8 mouse cellular contexts compared by ENCODE assay signal in the genomic region with DNA sequence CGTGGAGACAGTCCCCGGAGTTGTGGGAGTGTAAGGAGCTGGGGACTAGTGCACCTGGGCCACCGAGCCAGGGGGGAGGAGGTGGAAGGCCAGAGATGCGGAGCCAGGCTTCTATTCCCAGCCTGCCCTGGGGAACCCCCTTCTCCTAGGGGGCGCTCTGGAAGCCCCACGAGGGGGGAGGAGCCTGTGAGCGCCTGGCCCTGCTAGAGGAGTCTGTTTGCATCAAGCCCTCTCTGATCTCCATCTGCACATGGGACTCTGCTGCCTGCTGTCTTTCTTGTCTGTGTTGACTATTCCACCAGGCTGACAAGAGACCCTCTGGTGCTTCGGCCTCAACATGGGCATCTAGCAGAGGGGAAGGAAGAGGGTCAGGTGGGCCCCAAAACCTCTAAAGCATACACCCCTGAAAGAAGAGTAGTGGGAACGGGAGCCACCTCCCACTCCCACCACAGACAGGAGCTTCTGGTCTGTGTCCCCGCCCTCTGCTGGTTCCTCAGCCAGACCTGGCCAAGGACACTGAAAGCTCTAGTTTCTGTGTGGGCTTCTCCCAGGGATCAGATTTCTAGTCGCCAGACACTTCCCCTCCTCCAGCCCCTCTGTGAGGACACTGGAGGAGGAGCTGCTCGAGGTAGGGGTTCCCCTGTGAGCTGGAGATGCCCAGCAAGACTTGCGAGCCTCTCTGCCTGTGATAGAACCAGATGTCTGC. TPM values are rescaled to one million over a fixed set of nuclear protein-coding genes. Genes with fewer than 3 reads are reported as not detected.
DNase-seq lines count a peak whose midpoint lies in the region; ATAC-seq and TF ChIP-seq lines count a peak whose summit lies in the region.

No protein-coding gene starts in this region.

- in situ Hi-C loops in ES-E14 (cut with MboI; ENCODE audit: low sequenced_read_pairs in 2 of 2, unreplicated experiment in 2 of 2) = no loop called here

- no peak overlapping the region for H3K4me3 ChIP-seq in heart, adult 2 months
- peak overlapping the region; percentile 18 to 92 for H3K4me3 ChIP-seq in ES-E14 (ENCODE audit: insufficient read depth in 1 of 2, low read depth in 1 of 2, low read length in 2 of 2, poor library complexity in 1 of 2, severe bottlenecking in 1 of 2)
- peak overlapping the region; percentile 93 for H3K4me3 ChIP-seq in hindbrain, postnatal 0 days (ENCODE audit: low read length)
- H3K4me3 ChIP-seq in midbrain, embryonic 13.5 days (replicated peaks) = peak overlapping the region; percentile 95

- ATAC-seq in hindbrain, postnatal 0 days = no peak
- no peak for ATAC-seq in midbrain, embryonic 13.5 days

- H3K9me3 ChIP-seq in ES-E14 (ENCODE audit: control insufficient read depth, insufficient read depth, low read depth, low read length) = no peaks in the 10 kb centered on the region
- H3K9me3 ChIP-seq in hindbrain, postnatal 0 days (ENCODE audit: low read length) = no peaks in the 10 kb centered on the region
- H3K9me3 ChIP-seq in midbrain, embryonic 13.5 days = no peaks in the 10 kb centered on the region

- no peaks in the 10 kb centered on the region for H3K79me2 ChIP-seq in heart, adult 2 months (replicated peaks; ENCODE audit: control insufficient read depth, insufficient read depth, low read length)

- peak overlapping the region; percentile 69 for H3K4me2 ChIP-seq in hindbrain, postnatal 0 days (ENCODE audit: low read depth, low read length)
- H3K4me2 ChIP-seq in midbrain, embryonic 13.5 days (replicated peaks) = peak overlapping the region; percentile 78

- H3K4me1 ChIP-seq in heart, adult 2 months (ENCODE audit: control insufficient read depth, insufficient read depth, low read length) = no peaks in the 10 kb centered on the region; the same call in 1 of the 2 replicates
- peaks cover 5 to 14% of the 10 kb centered on the region in 2 experiments; a peak in 3 of 4 replicates for H3K4me1 ChIP-seq in ES-E14 (ENCODE audit: control insufficient read depth in 2 of 2, insufficient read depth in 2 of 2, low read length in 2 of 2, poor library complexity in 1 of 2)
- H3K4me1 ChIP-seq in hindbrain, postnatal 0 days (ENCODE audit: insufficient read depth, low read length) = peaks cover 9% of the 10 kb centered on the region
- H3K4me1 ChIP-seq in midbrain, embryonic 13.5 days (replicated peaks) = peaks cover 63% of the 10 kb centered on the region

- no peak overlapping the region for H3K9ac ChIP-seq in heart, adult 2 months (ENCODE audit: low read depth, low read length)
- peak overlapping the region; percentile 26; the same call in 1 of the 2 replicates for H3K9ac ChIP-seq in ES-E14 (ENCODE audit: insufficient read depth, low read depth, low read length, poor library complexity, severe bottlenecking)
- peak overlapping the region; percentile 37 for H3K9ac ChIP-seq in hindbrain, postnatal 0 days (replicated peaks; ENCODE audit: low read length)
- peak overlapping the region; percentile 99 for H3K9ac ChIP-seq in midbrain, embryonic 13.5 days (replicated peaks)

- intact Hi-C loops in heart, adult 2 months (cut with DNase I) = no loop called here
- intact Hi-C loops in gastrocnemius, postnatal 36 days (cut with DNase I) = no loop called here

- DNase-seq in heart, adult 2 months = peak in 1 of 2 experiments; percentile 28
- no peak for DNase-seq in heart, adult 8-10 months (ENCODE audit: low spot score)
- DNase-seq in ES-E14 (ENCODE audit: low read depth, low spot score) = no peak
- peak; percentile 78 for DNase-seq in embryo, embryonic 10.5 days (ENCODE audit: low spot score)
- peak; percentile 39 for DNase-seq in hindbrain, postnatal 0 days (ENCODE audit: low spot score)
- peak; percentile 71 for DNase-seq in thymus, postnatal 14 days
- DNase-seq in gastrocnemius, postnatal 36 days = no peak

- H3K27me3 ChIP-seq in heart, adult 2 months (ENCODE audit: control insufficient read depth, insufficient read depth, low read length) = no peaks in the 10 kb centered on the region
- H3K27me3 ChIP-seq in hindbrain, postnatal 0 days (ENCODE audit: insufficient read depth, low read length) = no peaks in the 10 kb centered on the region
- no peaks in the 10 kb centered on the region for H3K27me3 ChIP-seq in midbrain, embryonic 13.5 days

- no peak for TF ChIP-seq EP300 in heart, adult 2 months (IDR thresholded peaks at IDR 0.05; ENCODE audit: insufficient read depth, low read depth, low read length)

- WGBS in heart, adult 2 months = 43% methylated on average over 13 of the region's 13 CpGs
- 18% methylated on average over 11 of the region's 13 CpGs for WGBS in hindbrain, postnatal 0 days
- 12% methylated on average over 13 of the region's 13 CpGs for WGBS in midbrain, embryonic 13.5 days

- no peak overlapping the region for H3K27ac ChIP-seq in heart, adult 2 months
- peak overlapping the region; percentile 23 for H3K27ac ChIP-seq in ES-E14 (ENCODE audit: insufficient read depth, low read depth, low read length, poor library complexity, severe bottlenecking)
- H3K27ac ChIP-seq in hindbrain, postnatal 0 days = 0 out of 2 replicates have a peak overlapping the region, but pooled peaks have one; percentile 45
- peak overlapping the region; percentile 35; the same call in 1 of the 2 replicates for H3K27ac ChIP-seq in midbrain, embryonic 13.5 days

- TF ChIP-seq POLR2A in heart, adult 2 months (IDR thresholded peaks at IDR 0.05; ENCODE audit: insufficient read depth, low read depth, low read length) = no peak

- TF ChIP-seq CTCF in heart, adult 2 months (IDR thresholded peaks at IDR 0.05) = peak; percentile 23
- TF ChIP-seq CTCF in hindbrain, postnatal 0 days (IDR thresholded peaks at IDR 0.05; ENCODE audit: low read depth) = no peak

- no peaks in the 10 kb centered on the region for H3K36me3 ChIP-seq in heart, adult 2 months (ENCODE audit: control insufficient read depth, insufficient read depth, low read length)
- peaks cover 14% of the 10 kb centered on the region for H3K36me3 ChIP-seq in ES-E14 (ENCODE audit: control insufficient read depth, insufficient read depth, low read length, poor library complexity, severe bottlenecking)
- no peaks in the 10 kb centered on the region for H3K36me3 ChIP-seq in hindbrain, postnatal 0 days (ENCODE audit: insufficient read depth, low read length)
- H3K36me3 ChIP-seq in midbrain, embryonic 13.5 days = peaks cover 13% of the 10 kb centered on the region; the same call in 1 of the 2 replicates

TF ChIP-seq in ES-E14, 5 proteins besides CTCF, POLR2A, EP300 and RAD21:
- TF ChIP-seq ZNF384 (IDR thresholded peaks at IDR 0.05; ENCODE audit: low read depth, low read length) (no peak), MAFK (IDR thresholded peaks at IDR 0.05; ENCODE audit: insufficient read depth, low read depth, low read length) (no peak), CHD2 (IDR thresholded peaks at IDR 0.05; ENCODE audit: low read depth, low read length) (no peak), HCFC1 (IDR thresholded peaks at IDR 0.05; ENCODE audit: borderline replicate concordance, insufficient read depth, low read length) (no peak), ZC3H11A (IDR thresholded peaks at IDR 0.05; ENCODE audit: borderline replicate concordance, low read depth, low read length) (no peak)

RNA-seq across cellular contexts. Expression of a gene that starts 3.2 kb away (rescaled TPM):
- 10 to 100 TPM; 11.3 to 12.9 TPM for total RNA-seq in heart, adult 2 months (2021)
- polyA plus RNA-seq in heart, adult 2 months (2012; rRNA removed) = 33.8 and 45.8 TPM in 2 replicates
- total RNA-seq in heart, adult 8-10 months (2022) = 10 to 100 TPM; 10.8 to 17.6 (median 14.2) TPM
- total RNA-seq in ES-E14 (2012; rRNA removed) = 119 and 213 TPM in 2 replicates
- total RNA-seq in hindbrain, postnatal 0 days (2014; rRNA removed) = 393 and 469 TPM in 2 replicates
- 54.2 and 54.6 TPM in 2 replicates for polyA plus RNA-seq in hindbrain, postnatal 0 days (2015; fragmentation: Nextera tagmentation; extraction: Ambion mirVana)
- 45.1 and 46.1 TPM in 2 replicates for polyA plus RNA-seq in midbrain, embryonic 13.5 days (2015; fragmentation: Nextera tagmentation; extraction: Ambion mirVana)
- 10 to 100 TPM; 20.8 to 26.0 TPM for total RNA-seq in gastrocnemius, postnatal 36 days (2021)

RNA-seq across cellular contexts. Expression of a gene that starts 51.9 kb away (rescaled TPM):
- 1 to 10 TPM; 1.3 to 1.7 TPM for total RNA-seq in heart, adult 2 months (2021)
- 1.9 and 2.8 TPM in 2 replicates for polyA plus RNA-seq in heart, adult 2 months (2012; rRNA removed)
- 1 to 10 TPM; 1.3 to 2.5 (median 1.9) TPM for total RNA-seq in heart, adult 8-10 months (2022)
- total RNA-seq in ES-E14 (2012; rRNA removed) = 1.8 and 3.1 TPM in 2 replicates
- 0.40 and 1.7 TPM in 2 replicates for total RNA-seq in hindbrain, postnatal 0 days (2014; rRNA removed)
- polyA plus RNA-seq in hindbrain, postnatal 0 days (2015; fragmentation: Nextera tagmentation; extraction: Ambion mirVana) = 0.43 and 0.56 TPM in 2 replicates
- 0.70 and 0.94 TPM in 2 replicates for polyA plus RNA-seq in midbrain, embryonic 13.5 days (2015; fragmentation: Nextera tagmentation; extraction: Ambion mirVana)
- total RNA-seq in gastrocnemius, postnatal 36 days (2021) = under 1 TPM; 0.27 to 0.56 TPM

RNA-seq across cellular contexts. Expression of a gene that starts 52.2 kb away (rescaled TPM):
- total RNA-seq in heart, adult 2 months (2021) = 1 to 10 TPM; 1.7 to 1.8 TPM
- 2.2 and 3.7 TPM in 2 replicates for polyA plus RNA-seq in heart, adult 2 months (2012; rRNA removed)
- 1 to 10 TPM in 3 of 4 experiments, under 1 TPM in 1; 0.81 to 2.4 (median 1.7) TPM for total RNA-seq in heart, adult 8-10 months (2022)
- total RNA-seq in ES-E14 (2012; rRNA removed) = 30.3 and 43.3 TPM in 2 replicates
- total RNA-seq in hindbrain, postnatal 0 days (2014; rRNA removed) = 4.7 and 5.6 TPM in 2 replicates
- polyA plus RNA-seq in hindbrain, postnatal 0 days (2015; fragmentation: Nextera tagmentation; extraction: Ambion mirVana) = 8.3 and 10.6 TPM in 2 replicates
- 25.0 and 25.7 TPM in 2 replicates for polyA plus RNA-seq in midbrain, embryonic 13.5 days (2015; fragmentation: Nextera tagmentation; extraction: Ambion mirVana)
- total RNA-seq in gastrocnemius, postnatal 36 days (2021) = under 1 TPM; 0.42 to 0.71 TPM

Comparison
In these comparisons a context has a peak if more than half of its experiments do, and no peak if none do; other contexts are left out.
1. DNase-seq: peak in embryo, embryonic 10.5 days (single experiment), hindbrain, postnatal 0 days (single experiment) and thymus, postnatal 14 days (single experiment); none in heart, adult 8-10 months (single experiment), ES-E14 (single experiment) and gastrocnemius, postnatal 36 days (0 of 2).